ENCODE assay signal across 7 mouse cellular contexts in the genomic region with DNA sequence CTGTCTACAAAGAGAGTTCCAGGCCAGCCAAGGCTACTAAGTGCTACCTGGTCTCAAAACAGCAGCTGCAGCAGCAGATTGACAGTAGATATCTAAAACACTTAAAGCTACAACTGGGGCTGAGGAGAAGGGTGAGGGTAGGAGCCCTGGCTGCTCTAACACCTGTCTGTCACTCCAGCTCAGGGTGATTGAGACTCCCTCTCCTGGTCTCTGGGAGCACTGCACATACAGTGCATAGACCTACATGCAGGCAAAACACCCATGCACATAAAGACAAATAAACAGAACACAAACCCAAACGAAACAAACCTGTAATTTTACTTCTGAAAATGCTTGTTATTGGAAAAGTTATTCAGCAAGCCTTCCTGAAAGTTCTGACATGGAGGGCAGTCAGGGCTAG.
DNase-seq lines count a peak whose midpoint lies in the region; ATAC-seq and TF ChIP-seq lines count a peak whose summit lies in the region.

No protein-coding gene starts in this region.

- no peak overlapping the region for H3K9ac ChIP-seq in ES-E14 (ENCODE audit: insufficient read depth, low read depth, low read length, poor library complexity, severe bottlenecking)
- H3K9ac ChIP-seq in liver, embryonic 11.5 days (ENCODE audit: low read depth, low read length) = no peak overlapping the region

- DNase-seq in kidney, adult 18-20 months = peak; percentile 55
- DNase-seq in kidney, adult 11 months = no peak
- DNase-seq in ES-E14 (ENCODE audit: low read depth, low spot score) = peak; percentile 47
- DNase-seq in c-Kit-positive CD71-negative TER-119-negative erythroid progenitor cells, embryonic 14.5 days (ENCODE audit: low read depth) = peak; percentile 44
- no peak for DNase-seq in liver, embryonic 11.5 days (ENCODE audit: low spot score)
- peak; percentile 91 for DNase-seq in thymus, adult 2 months
- no peak for DNase-seq in urinary bladder, adult 2 months (ENCODE audit: low spot score)

- in situ Hi-C loops in ES-E14 (cut with MboI; ENCODE audit: low sequenced_read_pairs in 2 of 2, unreplicated experiment in 2 of 2) = loop anchor here in 1 of 2 experiments (25.0 kb wide), 1 partner anchor 312 kb away; no protein-coding TSS in a partner anchor

- no peak overlapping the region for H3K27ac ChIP-seq in ES-E14 (ENCODE audit: insufficient read depth, low read depth, low read length, poor library complexity, severe bottlenecking)
- H3K27ac ChIP-seq in liver, embryonic 11.5 days (ENCODE audit: low read depth, low read length) = no peak overlapping the region
- H3K27ac ChIP-seq in thymus, adult 2 months (ENCODE audit: control insufficient read depth, insufficient read depth, low read length) = peak overlapping the region; percentile 98

- peaks cover 46% of the 10 kb centered on the region for H3K36me3 ChIP-seq in ES-E14 (ENCODE audit: control insufficient read depth, insufficient read depth, low read length, poor library complexity, severe bottlenecking)
- peaks cover 30% of the 10 kb centered on the region for H3K36me3 ChIP-seq in liver, embryonic 11.5 days (ENCODE audit: control insufficient read depth, insufficient read depth, low read length)
- peaks cover 53% of the 10 kb centered on the region for H3K36me3 ChIP-seq in thymus, adult 2 months (ENCODE audit: control insufficient read depth, insufficient read depth, low read length)

- no peaks in the 10 kb centered on the region for H3K27me3 ChIP-seq in liver, embryonic 11.5 days (replicated peaks; ENCODE audit: control insufficient read depth, insufficient read depth, low read length)
- no peaks in the 10 kb centered on the region for H3K27me3 ChIP-seq in thymus, adult 2 months (ENCODE audit: control insufficient read depth, insufficient read depth, low read length)

- H3K4me3 ChIP-seq in ES-E14 (ENCODE audit: insufficient read depth in 1 of 2, low read depth in 1 of 2, low read length in 2 of 2, poor library complexity in 1 of 2, severe bottlenecking in 1 of 2) = no peak overlapping the region
- H3K4me3 ChIP-seq in liver, embryonic 11.5 days (ENCODE audit: low read depth, low read length) = no peak overlapping the region
- H3K4me3 ChIP-seq in thymus, adult 2 months (ENCODE audit: control insufficient read depth, insufficient read depth, low read length) = no peak overlapping the region

- no peak for TF ChIP-seq POLR2A in thymus, adult 2 months (IDR thresholded peaks at IDR 0.05; ENCODE audit: control insufficient read depth, extremely low read depth, insufficient read depth, low read length, poor library complexity)

- TF ChIP-seq CTCF in thymus, adult 2 months (IDR thresholded peaks at IDR 0.05; ENCODE audit: borderline replicate concordance, control insufficient read depth, extremely low read depth, insufficient read depth, low read length, poor library complexity) = peak; percentile 54; the same call in 1 of the 2 replicates

- WGBS in liver, embryonic 11.5 days = 63% methylated on average over 1 of the region's 1 CpGs
- WGBS in thymus, adult 2 months = 20% methylated on average over 1 of the region's 1 CpGs

- ATAC-seq in liver, embryonic 11.5 days (replicated peaks; ENCODE audit: low FRiP score) = peak; percentile 69; the same call in 1 of the 2 replicates

- no peaks in the 10 kb centered on the region for H3K4me1 ChIP-seq in ES-E14 (ENCODE audit: control insufficient read depth in 2 of 2, insufficient read depth in 2 of 2, low read length in 2 of 2, poor library complexity in 1 of 2)
- no peaks in the 10 kb centered on the region for H3K4me1 ChIP-seq in liver, embryonic 11.5 days (replicated peaks; ENCODE audit: control insufficient read depth, insufficient read depth, low read length)
- peaks cover 18% of the 10 kb centered on the region for H3K4me1 ChIP-seq in thymus, adult 2 months (replicated peaks; ENCODE audit: control insufficient read depth, insufficient read depth, low read length)

- H3K4me2 ChIP-seq in liver, embryonic 11.5 days = no peak overlapping the region

- no peaks in the 10 kb centered on the region for H3K9me3 ChIP-seq in ES-E14 (ENCODE audit: control insufficient read depth, insufficient read depth, low read depth, low read length)
- H3K9me3 ChIP-seq in liver, embryonic 11.5 days (ENCODE audit: control insufficient read depth, low read length) = no peaks in the 10 kb centered on the region

TF ChIP-seq in ES-E14, 5 proteins besides CTCF, POLR2A, EP300 and RAD21:
- no peak for TF ChIP-seq ZNF384 (IDR thresholded peaks at IDR 0.05; ENCODE audit: low read depth, low read length)
- TF ChIP-seq MAFK (IDR thresholded peaks at IDR 0.05; ENCODE audit: insufficient read depth, low read depth, low read length) = no peak
- TF ChIP-seq HCFC1 (IDR thresholded peaks at IDR 0.05; ENCODE audit: borderline replicate concordance, insufficient read depth, low read length) = no peak
- TF ChIP-seq ZC3H11A (IDR thresholded peaks at IDR 0.05; ENCODE audit: borderline replicate concordance, low read depth, low read length) = no peak
- no peak for TF ChIP-seq CHD2 (IDR thresholded peaks at IDR 0.05; ENCODE audit: low read depth, low read length)

Comparison
In these comparisons a context has a peak if more than half of its experiments do, and no peak if none do; other contexts are left out.
1. DNase-seq: peak in kidney, adult 18-20 months (single experiment), ES-E14 (single experiment), c-Kit-positive CD71-negative TER-119-negative erythroid progenitor cells, embryonic 14.5 days (single experiment) and thymus, adult 2 months (single experiment); none in kidney, adult 11 months (single experiment), liver, embryonic 11.5 days (single experiment) and urinary bladder, adult 2 months (single experiment).